Mouse (Mus musculus) thymus, adult 2 months (tissue): ENCODE data around the gene Itsn2.

Source experiments
- CTCF ChIP-seq: fragments of 200-500 bp; IDR thresholded peaks from 2 replicates; pipeline ENCODE4 v1.5.1; 2012; ENCODE audit warnings: mild to moderate bottlenecking, control low read depth, low read length, moderate library complexity, borderline replicate concordance; ENCODE audit not compliant: control insufficient read depth, poor library complexity, insufficient read depth; ENCODE audit errors: extremely low read depth
- POLR2A ChIP-seq: fragments of 200-500 bp; IDR thresholded peaks from 2 replicates; pipeline ENCODE4 v1.6.1; 2012; ENCODE audit warnings: mild to moderate bottlenecking, low read length, control low read depth, moderate library complexity; ENCODE audit not compliant: control insufficient read depth, poor library complexity, insufficient read depth; ENCODE audit errors: extremely low read depth

- TF ChIP-seq CTCF, result no peak
- TF ChIP-seq POLR2A, result no peak
Observed at GRCm38 (mm10) chr12:4582326-4582725, 10.1 kb upstream of the Itsn2 start.
